Mouse (Mus musculus): Measurements from ENCODE around the gene Smad1. TPM values are rescaled to one million over a fixed set of nuclear protein-coding genes. Genes with fewer than 3 reads are reported as not detected.

Gene Smad1
- polyA plus RNA-seq, 2 experiments: 41.6 to 73.7 TPM

- Histone ChIP-seq H3K4me3 (replicated peaks; ENCODE audit: low read length) (peak within 1 kb of the TSS; percentile 57), H3K4me1 (ENCODE audit: control insufficient read depth, insufficient read depth, low read length) (peaks cover 21% of the 10 kb centered on the region), H3K27ac (replicated peaks; ENCODE audit: low read depth, low read length) (peak within 1 kb of the TSS; percentile 97), H3K36me3 (ENCODE audit: control insufficient read depth, insufficient read depth, low read length) (no peaks in the 10 kb centered on the region), H3K9me3 (ENCODE audit: control insufficient read depth, low read length) (no peaks in the 10 kb centered on the region), H3K27me3 (ENCODE audit: control insufficient read depth, insufficient read depth, low read length) (no peaks in the 10 kb centered on the region), H3K9ac (ENCODE audit: low read depth, low read length, severe bottlenecking) (peak within 1 kb of the TSS; percentile 81), H3K4me2 (replicated peaks; ENCODE audit: low read depth, low read length, severe bottlenecking) (peak within 1 kb of the TSS; percentile 88)
- TF ChIP-seq POLR2A (IDR thresholded peaks at IDR 0.05; ENCODE audit: borderline replicate concordance, extremely low read depth, insufficient read depth, insufficient read length): peak; percentile 90
- ATAC-seq (ENCODE audit: low FRiP score, low read depth) (peak; percentile 95), DNase-seq (ENCODE audit: low spot score) (peak; percentile 97)
- 1% methylated on average over 38 of the region's 74 CpGs for WGBS
Measured at GRCm38 (mm10) chr8:79294610-79295275, 104.6 kb downstream of the Smad1 start, which contains the start of gene Mmaa. Gene Mmaa, minus strand, starts transcription at chr8:79294937.

DNA sequence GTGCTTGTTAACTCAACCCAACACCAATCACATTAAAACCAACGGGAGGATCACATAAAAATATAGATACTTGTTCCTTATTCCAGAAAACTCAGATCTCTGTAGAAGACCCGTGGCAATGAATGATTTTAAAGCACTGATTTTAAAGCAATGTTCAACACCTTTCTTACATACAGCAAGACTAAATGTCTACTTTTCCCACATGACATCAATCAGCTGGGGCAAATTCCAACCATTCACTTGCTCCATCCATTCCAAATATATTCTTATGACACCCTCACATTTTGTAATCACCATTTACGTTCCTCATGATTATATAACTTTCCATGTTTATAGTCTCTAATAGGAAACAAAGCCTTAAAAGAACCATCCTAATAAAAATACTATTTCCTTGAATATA, 105.5 kb downstream of the Smad1 start:
- 30% methylated on average over 3 of the region's 3 CpGs for WGBS

DNA sequence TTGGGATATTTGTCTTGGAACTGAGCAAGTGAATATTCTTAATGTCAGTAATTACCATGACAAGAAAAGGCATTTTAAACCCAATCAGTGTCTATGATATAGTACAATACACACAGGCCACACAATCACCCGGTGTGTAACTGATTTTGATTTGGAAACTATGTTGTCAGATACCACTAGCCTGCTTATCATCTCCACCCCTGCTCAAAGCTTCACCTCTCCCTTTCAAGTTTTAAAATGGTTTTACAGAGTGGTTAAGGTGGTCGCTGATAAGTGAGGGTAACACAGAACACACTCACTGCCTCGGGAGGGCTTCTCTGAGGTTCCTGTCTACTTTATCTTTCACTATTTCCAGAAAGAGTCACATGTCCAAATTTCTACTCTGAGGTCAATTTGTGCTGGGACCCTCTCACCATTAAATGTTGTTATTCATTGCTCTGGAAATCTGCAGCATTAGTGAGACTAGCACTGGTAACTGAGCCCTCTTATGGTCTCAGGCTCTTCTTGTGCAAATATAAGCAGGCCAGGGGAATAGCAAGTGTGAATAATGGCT, 106.5 kb downstream of the Smad1 start:
- DNase-seq (ENCODE audit: low spot score): no peak
- H3K9me3 ChIP-seq (ENCODE audit: control insufficient read depth, low read length): no peaks in the 10 kb centered on the region
- peak overlapping the region; percentile 60; the same call in 1 of the 2 replicates for H3K4me2 ChIP-seq (replicated peaks; ENCODE audit: low read depth, low read length, severe bottlenecking)

More for the DNA sequence above, 105.5 kb downstream of the Smad1 start:
- no peak for TF ChIP-seq POLR2A (IDR thresholded peaks at IDR 0.05; ENCODE audit: borderline replicate concordance, extremely low read depth, insufficient read depth, insufficient read length)
- Histone ChIP-seq H3K27me3 (ENCODE audit: control insufficient read depth, insufficient read depth, low read length) (no peaks in the 10 kb centered on the region), H3K9me3 (ENCODE audit: control insufficient read depth, low read length) (no peaks in the 10 kb centered on the region), H3K4me2 (replicated peaks; ENCODE audit: low read depth, low read length, severe bottlenecking) (peak overlapping the region; percentile 60), H3K4me3 (replicated peaks; ENCODE audit: low read length) (peak overlapping the region; percentile 57), H3K4me1 (ENCODE audit: control insufficient read depth, insufficient read depth, low read length) (peaks cover 21% of the 10 kb centered on the region), H3K9ac (ENCODE audit: low read depth, low read length, severe bottlenecking) (peak overlapping the region; percentile 81), H3K27ac (replicated peaks; ENCODE audit: low read depth, low read length) (peak overlapping the region; percentile 97), H3K36me3 (ENCODE audit: control insufficient read depth, insufficient read depth, low read length) (no peaks in the 10 kb centered on the region)
- no peak for ATAC-seq (ENCODE audit: low FRiP score, low read depth)
- no peak for DNase-seq (ENCODE audit: low spot score)

DNA sequence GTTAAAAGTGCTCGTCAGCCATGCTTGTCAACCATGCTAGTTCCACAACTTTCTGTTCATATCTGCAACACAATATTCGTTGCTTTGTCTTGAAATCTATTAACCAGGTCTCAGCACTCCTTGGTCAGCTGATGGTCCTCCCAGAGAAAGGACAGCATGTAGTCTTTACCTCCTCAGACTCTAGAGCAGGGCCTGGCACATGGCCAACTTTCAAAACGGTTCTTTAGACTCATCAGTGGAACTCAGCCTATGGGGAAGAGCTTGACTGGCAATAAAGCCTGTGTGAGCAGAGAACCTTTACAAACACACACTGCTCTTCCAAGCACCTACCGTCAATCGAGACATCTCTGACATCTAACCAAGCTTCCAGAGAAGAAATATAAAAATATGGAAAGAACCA, 109.7 kb downstream of the Smad1 start:
- ATAC-seq (ENCODE audit: low FRiP score, low read depth) (no peak), DNase-seq (ENCODE audit: low spot score) (no peak)
- no peak overlapping the region for H3K9ac ChIP-seq (ENCODE audit: low read depth, low read length, severe bottlenecking)
- H3K4me1 ChIP-seq (ENCODE audit: control insufficient read depth, insufficient read depth, low read length): peaks cover 16% of the 10 kb centered on the region
- no peak overlapping the region for H3K27ac ChIP-seq (replicated peaks; ENCODE audit: low read depth, low read length)
- TF ChIP-seq POLR2A (IDR thresholded peaks at IDR 0.05; ENCODE audit: borderline replicate concordance, extremely low read depth, insufficient read depth, insufficient read length): no peak
- 65% methylated on average over 5 of the region's 5 CpGs for WGBS
- H3K4me3 ChIP-seq (replicated peaks; ENCODE audit: low read length): no peak overlapping the region
- H3K9me3 ChIP-seq (ENCODE audit: control insufficient read depth, low read length): no peaks in the 10 kb centered on the region
- no peaks in the 10 kb centered on the region for H3K36me3 ChIP-seq (ENCODE audit: control insufficient read depth, insufficient read depth, low read length)
- no peak overlapping the region for H3K4me2 ChIP-seq (replicated peaks; ENCODE audit: low read depth, low read length, severe bottlenecking)
- H3K27me3 ChIP-seq (ENCODE audit: control insufficient read depth, insufficient read depth, low read length): no peaks in the 10 kb centered on the region

More for the DNA sequence above, 106.5 kb downstream of the Smad1 start:
- Histone ChIP-seq H3K36me3 (ENCODE audit: control insufficient read depth, insufficient read depth, low read length) (no peaks in the 10 kb centered on the region), H3K27ac (replicated peaks; ENCODE audit: low read depth, low read length) (peak overlapping the region; percentile 97; the same call in 1 of the 2 replicates), H3K4me3 (replicated peaks; ENCODE audit: low read length) (no peak overlapping the region), H3K4me1 (ENCODE audit: control insufficient read depth, insufficient read depth, low read length) (peaks cover 21% of the 10 kb centered on the region), H3K27me3 (ENCODE audit: control insufficient read depth, insufficient read depth, low read length) (no peaks in the 10 kb centered on the region), H3K9ac (ENCODE audit: low read depth, low read length, severe bottlenecking) (peak overlapping the region; percentile 81; the same call in 1 of the 2 replicates)
- no peak for TF ChIP-seq POLR2A (IDR thresholded peaks at IDR 0.05; ENCODE audit: borderline replicate concordance, extremely low read depth, insufficient read depth, insufficient read length)
- 75% methylated on average over 3 of the region's 3 CpGs for WGBS
- ATAC-seq (ENCODE audit: low FRiP score, low read depth): no peak

- no peak overlapping the region for H3K9ac ChIP-seq (ENCODE audit: low read depth, low read length, severe bottlenecking)
- H3K9me3 ChIP-seq (ENCODE audit: control insufficient read depth, low read length): no peaks in the 10 kb centered on the region
- WGBS: 66% methylated on average over 2 of the region's 2 CpGs
- TF ChIP-seq POLR2A (IDR thresholded peaks at IDR 0.05; ENCODE audit: borderline replicate concordance, extremely low read depth, insufficient read depth, insufficient read length): no peak
- peaks cover 14% of the 10 kb centered on the region for H3K4me1 ChIP-seq (ENCODE audit: control insufficient read depth, insufficient read depth, low read length)
- no peaks in the 10 kb centered on the region for H3K36me3 ChIP-seq (ENCODE audit: control insufficient read depth, insufficient read depth, low read length)
- H3K27me3 ChIP-seq (ENCODE audit: control insufficient read depth, insufficient read depth, low read length): no peaks in the 10 kb centered on the region
- DNase-seq (ENCODE audit: low spot score) (no peak), ATAC-seq (ENCODE audit: low FRiP score, low read depth) (no peak)
- no peak overlapping the region for H3K4me2 ChIP-seq (replicated peaks; ENCODE audit: low read depth, low read length, severe bottlenecking)
- H3K27ac ChIP-seq (replicated peaks; ENCODE audit: low read depth, low read length): no peak overlapping the region
- H3K4me3 ChIP-seq (replicated peaks; ENCODE audit: low read length): no peak overlapping the region
Measured at GRCm38 (mm10) chr8:79288681-79289080, 110.6 kb downstream of the Smad1 start.

Other genes starting within 250 kb of the Smad1 start
- gene 1700011L22Rik, start 150.9 kb downstream of the Smad1 start, polyA plus RNA-seq (2012; rRNA removed): not detected in 2 replicates
- gene 1700011L22Rik, start 150.9 kb downstream of the Smad1 start, polyA plus RNA-seq (2014; fragmentation: Nextera tagmentation; extraction: Ambion mirVana): not detected in 2 replicates
- gene Mmaa, start 104.6 kb downstream of the Smad1 start, polyA plus RNA-seq (2012; rRNA removed): 11.7 and 16.9 TPM in 2 replicates
- gene Mmaa, start 104.6 kb downstream of the Smad1 start, polyA plus RNA-seq (2014; fragmentation: Nextera tagmentation; extraction: Ambion mirVana): 15.7 and 16.8 TPM in 2 replicates
- 26.2 and 29.1 TPM in 2 replicates for gene Otud4, start 240.1 kb upstream of the Smad1 start, polyA plus RNA-seq (2012; rRNA removed)
- gene Otud4, start 240.1 kb upstream of the Smad1 start, polyA plus RNA-seq (2014; fragmentation: Nextera tagmentation; extraction: Ambion mirVana): 20.9 and 21.4 TPM in 2 replicates